Mouse (Mus musculus) adrenal gland, postnatal 14 days (tissue): Measurements from ENCODE around the gene Cc2d2b. TPM values are rescaled to one million over a fixed set of nuclear protein-coding genes. Genes with fewer than 3 reads are reported as not detected.
A peak's percentile ranks its signal among the peaks of the same experiment; 100 is the strongest.

Experiments
- DNase-seq: peaks from one replicate; pipeline ENCODE4 v3.0.0; 2021; ENCODE audit warnings: mixed read lengths
- long read RNA-seq, 2 experiments: library from polyadenylated mRNA; stranded (forward); transcript quantifications; one replicate each; pipeline ENCODE4 v2.0.0; 2021
- total RNA-seq: library from RNA; stranded (reverse); gene quantifications from 2 replicates; pipeline ENCODE4 v1.2.3, GENCODE M21; 2021

Cc2d2b gene
- 0.30 TPM in 1 of 2 replicates, not detected in the other for total RNA-seq
- long read RNA-seq, experiment 1 = 0 reads
- long read RNA-seq, experiment 2, partial matches to known transcripts = 0 of 1 reads
- long read RNA-seq, experiment 2, other reads (novel, unspliced or antisense) = 1 of 1 reads

DNA sequence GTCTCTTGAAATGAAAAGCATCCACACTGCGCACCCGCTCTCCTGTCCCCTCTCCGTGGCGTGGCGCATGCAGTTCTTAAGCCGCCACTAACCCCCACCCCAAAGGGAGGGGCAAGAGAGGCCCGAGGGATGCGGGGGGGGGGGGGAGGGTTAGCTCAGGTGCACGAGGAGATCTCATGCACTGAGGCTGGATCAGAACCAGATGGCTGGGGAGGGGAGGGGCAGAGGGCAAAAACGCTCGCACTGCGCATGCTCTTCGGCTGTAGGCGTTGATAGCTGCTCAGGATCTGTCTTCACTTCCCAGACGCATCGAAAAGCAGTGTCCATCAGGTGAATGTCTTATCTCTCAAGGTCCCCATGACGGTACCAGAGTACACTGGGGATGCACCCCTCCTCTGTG, at the start of gene Cc2d2b:
TSS of gene Cc2d2b (plus strand) at position 195 of the 400 bp plus-strand sequence.
- no peak for DNase-seq

DNA sequence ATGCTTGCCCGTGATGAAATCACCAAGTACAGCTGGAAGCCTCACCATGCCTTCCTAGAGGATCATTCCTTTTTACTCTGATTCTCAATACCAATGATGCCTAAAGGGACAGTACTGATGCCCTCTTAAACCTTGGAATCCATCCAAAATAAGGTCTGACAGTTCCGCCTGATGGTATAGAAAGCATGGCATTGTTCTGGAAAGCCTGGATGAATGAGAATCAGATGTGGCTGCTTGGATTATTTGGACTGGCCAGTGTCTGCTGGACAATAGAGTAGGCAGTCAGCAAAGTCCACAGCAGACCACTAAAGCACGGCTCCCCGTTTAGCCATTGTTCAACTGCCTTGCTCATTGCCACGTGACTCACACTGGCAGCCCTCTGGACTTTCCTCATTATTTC, 48.7 kb upstream of the Cc2d2b start:
- no peak for DNase-seq

DNA sequence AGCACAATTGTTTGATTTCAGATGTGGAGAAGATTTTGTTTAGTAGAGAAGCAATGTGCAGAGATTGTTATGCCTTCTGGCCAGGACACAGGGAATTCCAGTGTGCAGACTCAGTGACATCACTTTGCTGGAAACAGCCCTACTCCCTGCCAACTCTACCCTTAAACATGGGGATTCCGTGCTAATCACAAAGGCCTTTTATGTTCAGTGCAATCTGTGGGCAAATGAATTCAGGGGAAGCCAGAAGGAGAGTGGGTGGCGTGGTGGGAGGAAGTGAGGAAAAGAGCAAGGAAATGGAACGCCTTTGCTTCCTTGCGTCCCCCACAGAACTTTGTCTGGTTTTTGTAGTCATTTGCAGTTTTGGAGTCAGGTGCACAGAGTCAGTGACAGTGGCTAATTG, 46.1 kb upstream of the Cc2d2b start:
- no peak for DNase-seq

DNA sequence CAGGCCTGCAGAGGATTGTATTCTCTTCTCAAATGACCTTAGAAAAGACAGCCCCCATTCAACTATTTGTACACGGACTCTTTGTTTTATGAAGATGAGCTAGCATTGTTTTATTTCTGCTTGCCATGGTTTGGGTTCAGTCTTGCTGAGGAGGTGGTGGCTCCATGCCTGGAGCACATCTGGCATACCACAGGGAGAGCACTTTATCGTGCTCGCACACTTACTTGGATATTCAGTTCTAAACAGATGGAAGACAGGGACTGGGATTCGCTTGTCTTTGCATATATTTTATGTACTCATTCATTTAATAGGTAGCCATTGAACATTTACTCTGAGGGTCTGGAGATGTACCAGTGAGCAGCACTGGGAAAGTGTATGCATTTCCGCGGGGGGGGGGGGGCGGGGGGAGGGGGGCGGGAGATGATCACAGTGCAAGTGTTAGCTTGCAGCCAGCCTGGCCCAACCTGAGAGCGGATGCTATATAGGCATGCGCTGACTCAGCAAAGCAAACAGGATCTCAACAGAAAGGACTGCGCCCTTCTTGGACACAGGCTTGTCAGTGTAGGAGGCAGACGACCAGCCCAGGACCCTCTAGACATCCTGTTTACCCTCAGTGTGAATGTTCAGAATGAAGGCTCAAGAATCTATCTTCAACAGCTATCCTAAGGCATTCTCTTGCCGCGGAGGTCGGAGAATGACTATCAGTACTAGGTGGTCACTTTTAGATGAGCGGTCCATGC, 35.5 kb upstream of the Cc2d2b start:
- DNase-seq = no peak

DNA sequence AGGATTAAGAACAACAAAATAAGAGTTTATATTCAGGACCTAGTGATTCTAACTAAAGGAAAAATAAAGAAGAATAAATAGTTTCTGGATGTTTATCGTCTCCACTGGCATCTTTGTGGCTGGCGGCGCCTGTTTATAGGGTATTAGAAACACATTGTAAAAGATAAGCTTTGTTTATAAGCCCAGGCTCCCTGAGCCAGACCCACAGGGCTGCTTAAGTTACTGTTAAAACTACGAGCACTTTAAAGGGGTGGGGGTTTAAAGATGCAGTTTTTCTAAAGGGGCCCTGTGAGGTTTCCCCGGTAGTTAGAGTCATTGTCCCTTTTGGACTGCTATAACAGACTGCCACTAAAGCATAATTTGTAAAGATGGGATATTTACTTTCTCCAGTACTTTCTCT, 33.9 kb upstream of the Cc2d2b start:
- no peak for DNase-seq

DNA sequence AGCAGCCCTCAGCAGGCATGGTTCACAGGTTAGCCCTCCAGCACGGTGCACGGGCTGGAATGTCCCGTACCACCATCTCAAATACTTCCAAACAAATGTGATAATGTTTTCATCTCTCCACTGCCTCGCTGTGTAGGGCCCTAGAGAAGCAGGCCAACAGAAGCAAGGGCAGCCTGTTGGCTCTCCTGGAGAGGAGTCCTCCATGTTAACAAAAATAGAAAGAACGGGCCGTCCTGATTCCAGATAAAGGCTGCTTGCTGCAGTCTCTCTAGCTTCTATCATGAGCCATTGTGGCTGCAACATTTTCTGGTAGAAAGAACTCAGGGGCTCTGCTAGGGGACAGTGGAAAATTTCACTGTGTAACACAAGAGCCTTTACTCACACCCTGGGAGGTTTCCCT, 31.6 kb upstream of the Cc2d2b start:
- no peak for DNase-seq

DNA sequence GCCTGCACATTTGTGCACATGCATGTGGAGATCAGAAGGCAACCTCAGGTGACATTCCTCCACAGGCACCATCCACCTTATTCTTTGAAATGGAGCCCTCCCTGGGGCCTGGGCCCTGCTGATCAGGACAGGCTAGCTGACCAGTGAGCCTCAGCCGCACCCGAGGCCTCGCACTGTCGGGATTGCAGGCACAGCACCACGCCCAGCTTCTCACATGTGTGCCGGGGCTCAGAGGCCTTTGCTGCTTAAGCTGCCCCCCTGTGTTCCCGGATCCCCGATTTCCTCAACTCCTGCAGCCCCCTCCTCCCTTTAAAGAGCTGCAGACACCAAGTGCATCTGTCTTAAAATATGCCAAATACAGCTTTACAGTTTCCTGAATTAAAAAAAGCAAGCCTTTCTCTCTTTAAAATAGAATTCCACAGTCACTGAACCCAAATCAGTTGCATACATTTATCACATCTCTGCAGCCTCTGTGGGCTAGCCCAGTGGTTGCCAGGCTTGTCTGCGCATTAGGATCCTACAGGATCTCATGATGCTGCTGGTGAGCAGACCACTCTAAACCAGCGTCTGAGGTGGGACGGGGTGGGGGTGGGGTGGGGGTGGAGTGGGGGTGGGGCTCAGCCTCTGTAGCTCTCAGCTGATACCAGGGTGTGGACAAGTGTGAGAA, 29.0 kb upstream of the Cc2d2b start:
- no peak for DNase-seq

DNA sequence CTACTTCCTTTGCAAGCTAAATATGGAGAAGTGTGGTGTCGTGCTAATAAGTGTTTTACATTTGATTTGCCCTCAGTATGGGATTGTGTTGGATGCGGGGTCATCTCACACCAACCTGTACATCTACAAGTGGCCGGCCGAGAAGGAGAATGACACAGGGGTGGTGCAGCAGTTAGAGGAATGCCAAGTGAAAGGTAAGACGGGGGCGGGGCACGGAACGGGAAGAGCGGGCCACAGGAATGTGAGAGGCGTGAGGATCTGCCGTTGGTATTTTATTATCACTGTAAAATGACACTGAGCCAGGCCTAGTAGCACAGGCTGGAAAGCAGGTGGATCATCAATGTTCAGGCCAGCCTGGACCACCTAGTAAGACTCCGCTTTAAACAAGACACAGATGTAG, 28.2 kb upstream of the Cc2d2b start:
- DNase-seq = no peak

DNA sequence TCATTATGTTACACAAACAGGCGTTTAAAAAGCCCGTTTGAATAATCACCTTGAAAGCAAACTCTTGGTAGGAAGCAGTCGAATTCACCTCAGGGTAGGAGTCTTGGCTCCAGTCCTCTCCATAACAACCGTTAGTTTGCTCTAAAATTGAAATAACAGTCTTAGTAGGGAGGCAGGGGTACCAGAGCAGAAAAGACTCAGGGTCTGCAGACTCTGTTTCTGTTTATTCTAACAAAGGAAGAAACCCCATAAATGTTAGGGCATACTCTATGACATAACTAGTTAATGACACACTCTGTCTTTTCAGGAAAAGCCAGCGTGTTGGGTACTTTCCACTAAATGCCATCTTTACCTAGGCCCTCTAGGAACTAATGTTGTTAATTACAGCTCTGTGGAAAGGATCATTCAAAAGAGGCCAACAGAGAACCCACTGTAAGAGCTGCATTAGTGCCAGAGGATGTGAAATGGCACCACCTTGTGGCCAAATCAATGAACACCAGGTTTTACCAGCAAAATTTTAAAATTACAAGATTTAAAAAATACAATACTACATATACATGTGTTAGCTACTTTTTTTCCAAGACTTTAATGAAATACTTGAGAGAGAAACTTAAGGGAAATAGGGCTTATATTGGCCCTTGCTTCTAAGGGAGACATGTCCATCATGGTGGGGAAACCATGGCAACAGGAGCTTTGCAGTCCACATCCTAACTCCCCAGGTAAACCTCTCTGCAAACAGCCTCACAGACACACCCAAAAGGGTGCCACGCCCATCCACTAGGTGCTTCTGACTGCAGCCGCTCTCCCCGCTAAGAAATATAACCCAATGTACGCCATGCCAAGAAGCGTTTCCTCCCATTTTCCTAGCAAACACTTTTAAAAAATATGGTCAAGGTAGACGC, 26.2 kb upstream of the Cc2d2b start:
- peak; percentile 75 for DNase-seq

DNA sequence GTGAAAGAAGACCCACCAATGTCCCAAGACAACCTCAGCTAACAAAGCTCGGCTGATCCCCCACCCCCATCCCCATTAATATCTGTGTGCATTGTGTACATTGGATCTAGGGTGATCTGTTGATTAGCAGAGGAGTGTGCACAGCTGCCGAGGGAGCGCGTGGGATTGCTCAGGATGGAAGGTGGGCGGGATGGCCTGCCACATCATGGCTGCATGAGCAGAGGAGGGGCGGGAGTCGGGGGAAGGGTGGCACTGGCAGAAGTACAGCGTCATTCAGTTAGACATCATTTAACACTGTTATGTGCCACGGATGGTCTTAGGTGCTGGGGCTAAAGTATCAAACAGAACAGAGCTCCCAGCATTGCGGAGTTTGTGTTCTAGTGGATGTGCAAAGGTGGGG, 25.0 kb upstream of the Cc2d2b start:
- DNase-seq = no peak

DNA sequence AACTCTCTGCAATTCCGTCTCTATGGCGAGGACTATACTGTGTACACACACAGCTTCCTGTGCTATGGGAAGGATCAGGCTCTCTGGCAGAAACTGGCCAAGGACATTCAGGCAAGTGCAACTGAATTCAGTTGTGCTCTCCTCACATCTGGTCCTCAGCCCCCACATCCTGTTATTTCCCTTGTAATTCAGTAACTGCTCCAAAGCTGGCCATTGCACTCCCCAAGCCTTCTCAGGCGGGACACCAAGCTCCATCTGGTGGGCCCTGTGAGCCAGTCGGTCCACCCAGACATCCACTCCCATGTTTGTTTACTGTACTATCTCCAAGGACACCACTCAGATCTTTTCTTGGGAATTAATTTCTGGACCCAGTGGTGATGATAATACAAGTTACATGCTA, 22.4 kb upstream of the Cc2d2b start:
- no peak for DNase-seq

DNA sequence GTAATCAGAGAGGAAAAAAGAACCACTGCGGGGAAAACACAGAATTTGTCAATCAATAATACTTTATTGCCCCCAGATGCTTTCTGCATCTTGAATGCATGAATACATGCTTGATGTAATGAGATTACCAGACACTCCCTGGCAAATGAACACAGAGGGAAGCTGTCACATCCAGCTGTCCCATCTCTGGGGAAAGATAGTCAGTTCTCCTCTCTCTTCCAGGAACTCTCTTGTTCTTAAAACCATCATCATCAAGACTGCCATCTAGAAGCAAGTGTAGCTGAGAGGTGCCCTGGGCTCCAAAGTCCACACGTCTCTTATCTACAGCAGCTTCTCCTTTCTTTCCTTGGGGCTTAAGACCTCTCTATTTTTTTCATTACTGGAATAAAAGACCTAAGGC, 21.9 kb upstream of the Cc2d2b start:
- DNase-seq = no peak

DNA sequence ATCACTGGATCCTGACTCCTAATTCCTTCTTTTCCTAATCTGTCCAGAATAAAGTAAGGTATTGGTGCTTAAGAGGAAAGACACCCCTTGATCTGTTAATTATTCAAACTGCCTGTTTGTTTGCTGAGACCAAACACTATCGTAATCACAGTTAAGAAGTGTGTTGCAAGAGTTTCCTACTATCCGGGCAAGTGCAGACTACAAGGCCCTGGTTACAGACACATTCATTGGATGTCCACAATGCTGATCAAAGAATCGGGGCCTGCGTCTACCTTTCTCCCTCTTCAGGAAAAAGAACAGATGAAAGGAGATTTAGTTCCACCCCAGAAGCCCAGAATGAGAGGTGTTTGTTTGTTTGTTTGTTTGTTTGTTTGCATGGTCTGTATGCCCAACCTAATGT, 20.3 kb upstream of the Cc2d2b start:
- no peak for DNase-seq

DNA sequence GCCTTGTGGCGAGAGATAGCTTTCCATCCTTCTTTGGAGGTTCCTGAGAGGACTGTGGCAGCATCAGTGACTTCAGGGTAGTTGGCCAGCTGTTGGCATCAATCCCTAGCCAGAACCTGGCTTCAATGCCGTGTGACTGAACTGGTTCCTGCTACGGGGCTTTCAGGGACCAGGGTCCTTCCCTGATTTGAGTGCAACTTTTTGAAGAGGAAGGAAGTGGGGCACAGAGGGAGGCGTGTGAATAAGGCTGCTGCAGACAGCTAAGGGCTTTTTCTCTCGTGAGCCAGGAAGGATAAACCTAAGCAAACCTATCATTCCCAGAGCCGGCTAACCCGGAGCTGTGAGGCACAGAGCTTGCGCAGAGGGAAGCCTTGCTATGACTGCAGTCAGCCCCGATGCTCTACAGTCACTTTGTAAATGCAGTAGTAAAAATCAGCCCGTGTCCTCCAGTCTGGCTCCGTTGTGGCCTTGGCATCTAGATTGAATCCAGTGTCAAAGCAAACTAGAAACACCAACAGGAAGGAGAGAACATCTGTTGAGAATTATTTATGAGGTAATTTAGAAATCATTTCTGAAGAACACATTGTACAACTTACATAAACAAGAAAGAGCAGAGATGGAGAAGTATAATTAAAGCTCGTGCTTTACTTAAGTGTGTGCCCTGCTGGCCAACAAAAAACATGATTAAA, 19.7 kb upstream of the Cc2d2b start:
- peak; percentile 43 for DNase-seq

DNA sequence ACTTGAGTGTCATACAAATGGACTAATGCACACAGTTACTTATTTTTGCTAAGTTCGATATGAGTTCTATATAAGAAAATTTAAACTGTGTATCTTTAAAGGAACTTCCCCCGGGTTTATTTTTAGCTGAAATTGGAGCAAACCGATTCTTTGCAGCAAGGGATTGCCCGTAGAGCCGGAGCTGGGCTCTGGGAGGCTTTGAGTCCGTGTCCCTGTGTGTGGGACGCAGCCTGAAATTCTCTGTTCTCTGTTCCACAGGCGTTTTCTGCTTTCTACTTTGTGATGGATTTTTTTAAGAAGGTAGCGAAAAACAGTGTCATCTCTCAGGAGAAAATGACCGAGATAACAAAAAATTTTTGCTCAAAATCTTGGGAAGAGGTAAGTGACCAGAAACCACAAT, 15.1 kb upstream of the Cc2d2b start:
- no peak for DNase-seq

DNA sequence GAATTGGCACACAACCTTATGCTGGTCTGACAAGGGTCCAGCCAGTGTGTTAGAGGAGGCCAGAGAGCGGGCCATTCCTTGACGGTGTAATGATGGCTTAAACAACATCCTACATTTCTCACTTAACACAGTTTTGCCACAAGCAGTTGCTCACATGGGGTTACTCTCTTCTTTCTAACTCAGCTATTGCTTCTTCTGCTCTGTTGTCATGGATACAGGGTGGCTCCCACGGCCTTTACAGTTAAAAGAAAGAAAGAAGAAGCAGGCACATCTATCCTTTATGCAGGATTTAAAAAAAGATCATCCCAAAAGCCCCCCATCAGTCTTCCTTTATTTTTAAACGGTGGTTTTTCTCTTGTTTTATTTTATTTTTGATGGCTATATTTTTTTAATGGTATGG, 14.7 kb upstream of the Cc2d2b start:
- DNase-seq = no peak

DNA sequence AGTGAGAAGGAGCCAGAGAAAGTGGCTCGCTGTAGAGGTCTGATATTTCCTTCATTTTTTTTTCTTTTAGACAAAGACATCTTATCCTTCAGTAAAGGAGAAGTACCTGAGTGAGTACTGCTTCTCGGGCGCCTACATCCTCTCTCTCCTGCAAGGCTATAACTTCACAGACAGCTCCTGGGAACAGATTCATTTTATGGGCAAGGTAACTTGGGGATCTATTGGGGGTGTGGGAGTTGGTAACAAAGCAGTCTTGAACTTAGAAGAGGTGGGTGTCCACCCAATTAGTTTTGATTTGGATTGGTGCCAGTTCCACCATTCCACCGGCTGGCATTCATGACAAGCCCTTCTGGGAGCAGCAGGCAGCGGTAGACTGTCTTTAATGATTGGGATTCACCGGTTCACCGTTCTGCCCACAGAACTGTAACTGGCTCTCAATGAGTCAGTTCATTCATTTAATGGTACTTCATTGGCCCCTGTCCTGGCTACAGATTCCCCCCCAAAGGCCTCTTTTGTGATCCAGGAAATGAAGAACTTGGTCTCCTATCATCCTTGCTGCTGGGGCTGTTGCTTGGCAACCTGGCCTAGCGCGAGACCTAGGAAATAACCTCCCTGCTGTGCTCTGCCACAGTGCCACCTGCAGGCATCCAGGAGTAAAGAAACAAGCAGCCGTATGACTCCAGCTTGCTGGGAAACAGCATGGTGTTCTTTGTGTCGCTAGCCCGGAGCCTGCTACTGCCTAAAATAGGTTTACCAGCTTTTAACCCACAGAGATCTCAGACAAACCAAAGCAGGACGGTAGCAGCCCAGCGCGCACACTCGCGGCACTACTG, 11.7 kb upstream of the Cc2d2b start:
- peak; percentile 84 for DNase-seq

DNA sequence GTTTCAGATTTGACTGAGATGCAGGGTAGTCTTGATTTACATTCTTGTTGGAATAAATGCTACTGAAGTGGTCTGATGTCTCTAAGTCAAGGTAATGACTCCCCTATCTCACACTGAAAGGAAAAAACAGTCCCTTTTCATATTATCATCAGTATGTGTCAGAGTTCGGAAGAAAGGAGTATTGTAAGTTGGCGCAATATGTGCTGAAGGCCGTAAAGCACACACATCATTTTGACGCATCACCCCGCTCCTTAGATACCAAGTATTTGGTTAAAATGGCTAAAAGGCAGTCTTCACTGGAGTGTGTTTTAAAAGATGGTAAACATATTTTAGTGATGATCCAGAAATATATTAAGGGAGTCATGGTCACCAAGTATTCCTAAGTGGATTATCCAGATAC, 10.9 kb upstream of the Cc2d2b start:
- no peak for DNase-seq

DNA sequence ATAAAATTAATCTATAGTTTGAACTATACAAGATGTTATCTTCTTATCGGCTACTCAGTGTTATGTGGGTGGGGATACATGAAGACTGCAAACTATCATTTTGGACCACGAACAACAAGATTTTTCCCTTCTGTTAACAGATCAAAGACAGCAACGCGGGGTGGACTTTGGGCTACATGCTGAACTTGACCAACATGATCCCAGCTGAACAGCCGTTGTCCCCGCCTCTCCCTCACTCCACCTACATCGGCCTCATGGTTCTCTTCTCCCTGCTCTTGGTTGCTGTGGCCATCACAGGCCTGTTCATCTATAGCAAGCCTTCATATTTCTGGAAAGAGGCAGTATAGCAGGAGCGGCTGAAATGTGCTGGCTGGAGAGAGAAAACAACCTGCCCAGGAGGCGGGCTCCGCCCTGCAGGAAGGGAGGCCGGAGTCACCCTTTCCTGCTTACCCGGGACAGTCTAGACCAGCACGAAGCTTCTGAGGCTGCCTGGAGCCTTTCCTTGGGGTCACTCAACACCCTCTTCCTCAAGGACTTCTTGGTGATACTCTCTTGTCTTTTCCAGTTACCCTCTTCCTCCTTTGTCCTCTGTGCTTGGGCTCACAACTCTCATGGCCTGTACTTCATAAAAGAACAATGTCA, 9.7 kb upstream of the Cc2d2b start:
- no peak for DNase-seq

DNA sequence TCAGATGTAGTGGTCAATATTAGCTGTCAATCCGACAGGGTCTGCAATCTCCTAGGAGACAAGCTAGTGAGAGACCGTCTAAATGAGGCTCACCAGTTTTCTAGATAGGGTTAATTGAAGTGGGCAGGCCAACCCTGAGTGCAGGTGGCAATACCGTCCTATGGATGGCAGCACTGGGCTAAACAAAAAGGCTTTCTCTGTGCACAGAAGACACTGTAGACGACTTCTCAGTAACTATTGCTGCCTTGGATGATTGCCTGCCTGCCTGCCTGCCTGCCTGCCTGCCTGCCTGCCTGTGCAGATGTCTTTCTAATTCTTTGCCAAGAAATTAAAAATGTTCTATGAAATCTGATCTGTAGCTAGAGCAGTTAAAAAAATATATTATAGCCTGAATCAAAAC, 1.9 kb upstream of the Cc2d2b start:
- no peak for DNase-seq

DNA sequence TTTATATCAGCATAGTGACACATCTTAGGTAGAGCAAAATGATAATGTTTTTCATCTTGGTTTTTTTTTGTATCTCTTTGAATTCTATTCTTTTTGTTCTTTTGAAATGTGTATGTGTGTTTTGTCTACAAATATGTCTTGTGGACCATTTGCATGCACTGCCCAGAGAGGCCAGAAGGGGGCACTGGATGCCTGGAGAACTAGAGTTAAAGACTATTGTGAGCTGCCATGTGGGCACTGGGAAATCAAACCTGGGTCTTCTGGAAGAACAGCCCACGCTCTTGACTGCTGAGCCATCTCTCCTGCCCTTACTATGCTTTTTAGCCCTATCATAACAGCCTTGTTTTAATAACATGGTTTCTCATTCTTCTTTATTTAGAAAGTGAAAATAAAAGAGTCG, 5.8 kb downstream of the Cc2d2b start:
- peak; percentile 61 for DNase-seq
